Mouse (Mus musculus): ENCODE results near the gene Fbln7. TPM values are rescaled to one million over a fixed set of nuclear protein-coding genes. Genes with fewer than 3 reads are reported as not detected.

Gene Fbln7
- polyA plus RNA-seq, 1 experiment, result 0.28 TPM

DNA sequence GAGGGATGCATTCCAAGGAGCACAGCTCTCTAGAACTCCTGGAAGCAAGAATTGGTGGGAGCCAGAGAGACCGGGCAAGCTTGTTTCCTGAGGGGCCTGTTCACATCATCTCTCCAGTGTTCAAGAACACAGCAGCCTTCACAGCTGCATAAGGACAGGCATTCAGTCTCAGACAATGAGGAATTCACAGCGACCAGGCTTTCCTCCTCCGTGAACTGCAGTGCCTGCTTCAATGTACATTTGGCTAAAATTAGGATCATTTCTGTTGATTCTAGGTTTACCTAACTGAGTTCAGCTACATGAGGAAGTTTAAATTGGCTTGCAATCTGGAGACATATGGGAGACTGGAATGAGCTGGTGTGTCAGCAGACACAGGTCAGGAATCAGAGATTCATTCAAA, 53.7 kb downstream of the Fbln7 start:
- H3K36me3 ChIP-seq (ENCODE audit: control insufficient read depth, insufficient read depth, low read length), result no peaks in the 10 kb centered on the region
- no peak overlapping the region for H3K27ac ChIP-seq (ENCODE audit: insufficient read depth, low read length)

DNA sequence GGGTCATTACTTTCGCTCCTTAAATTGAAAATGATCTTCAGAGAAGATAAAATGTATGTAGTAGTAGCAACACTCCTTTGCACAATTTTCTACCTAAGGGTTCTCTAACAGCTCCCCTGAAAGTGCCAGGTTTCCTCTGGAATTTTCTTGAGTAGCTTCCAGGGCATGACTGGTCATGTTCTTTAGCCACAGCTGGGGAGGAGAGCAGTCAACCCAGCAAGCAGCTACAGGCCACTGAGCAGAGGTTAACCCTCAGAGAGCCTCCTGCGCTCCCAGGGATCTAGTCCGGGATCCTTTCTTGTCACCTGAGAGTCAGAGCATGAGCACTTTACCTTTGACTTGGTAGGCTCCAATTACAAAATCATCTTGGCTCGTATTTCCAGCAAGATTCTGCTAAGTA, 62.0 kb downstream of the Fbln7 start:
- H3K4me1 ChIP-seq (ENCODE audit: control insufficient read depth, insufficient read depth, insufficient read length), result no peaks in the 10 kb centered on the region
- H3K36me3 ChIP-seq (ENCODE audit: control insufficient read depth, insufficient read depth, low read length), result peaks cover 7% of the 10 kb centered on the region
- 93% methylated on average over 4 of the region's 4 CpGs for WGBS
- no peak overlapping the region for H3K27ac ChIP-seq (ENCODE audit: insufficient read depth, low read length)
- DNase-seq (ENCODE audit: low read depth in 1 of 2, low spot score in 2 of 2), result no peak
- H3K4me3 ChIP-seq (ENCODE audit: extremely low read depth, insufficient read depth, insufficient read length), result no peak overlapping the region
- no peak for TF ChIP-seq CTCF (IDR thresholded peaks at IDR 0.05; ENCODE audit: extremely low read depth, insufficient read depth, insufficient read length, insufficient replicate concordance)
- TF ChIP-seq POLR2A (IDR thresholded peaks at IDR 0.05; ENCODE audit: low read depth, low read length), result no peak
- no peaks in the 10 kb centered on the region for H3K27me3 ChIP-seq (ENCODE audit: control insufficient read depth, insufficient read depth, low read length)

More for the DNA sequence above, 53.7 kb downstream of the Fbln7 start:
- H3K4me1 ChIP-seq (ENCODE audit: control insufficient read depth, insufficient read depth, insufficient read length), result no peaks in the 10 kb centered on the region
- DNase-seq (ENCODE audit: low read depth in 1 of 2, low spot score in 2 of 2), result no peak
- TF ChIP-seq CTCF (IDR thresholded peaks at IDR 0.05; ENCODE audit: extremely low read depth, insufficient read depth, insufficient read length, insufficient replicate concordance) (no peak), POLR2A (IDR thresholded peaks at IDR 0.05; ENCODE audit: low read depth, low read length) (no peak)
- H3K4me3 ChIP-seq (ENCODE audit: extremely low read depth, insufficient read depth, insufficient read length), result no peak overlapping the region
- H3K27me3 ChIP-seq (ENCODE audit: control insufficient read depth, insufficient read depth, low read length), result no peaks in the 10 kb centered on the region
- 85% methylated on average over 3 of the region's 3 CpGs for WGBS

DNA sequence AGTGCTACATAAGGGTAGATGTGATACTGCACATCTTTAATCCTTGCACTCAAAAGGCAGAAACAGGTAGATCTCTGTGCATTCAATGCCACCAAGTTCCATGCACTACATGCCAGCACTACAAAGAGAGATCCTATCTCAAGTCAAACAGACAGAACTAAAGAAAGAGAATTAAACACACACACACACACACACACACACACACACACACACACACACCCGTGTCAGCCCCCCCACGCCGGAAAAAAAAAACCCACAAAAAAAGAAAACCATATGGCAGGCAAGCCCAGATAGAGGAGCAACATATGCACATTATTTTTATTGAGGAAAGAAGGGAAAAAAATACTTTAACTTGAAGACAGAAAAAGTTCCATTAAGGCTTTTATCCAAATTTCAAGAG, 65.7 kb downstream of the Fbln7 start:
- Histone ChIP-seq H3K27me3 (ENCODE audit: control insufficient read depth, insufficient read depth, low read length) (no peaks in the 10 kb centered on the region), H3K4me1 (ENCODE audit: control insufficient read depth, insufficient read depth, insufficient read length) (no peaks in the 10 kb centered on the region), H3K27ac (ENCODE audit: insufficient read depth, low read length) (no peak overlapping the region), H3K4me3 (ENCODE audit: extremely low read depth, insufficient read depth, insufficient read length) (no peak overlapping the region), H3K36me3 (ENCODE audit: control insufficient read depth, insufficient read depth, low read length) (peaks cover 15% of the 10 kb centered on the region)
- TF ChIP-seq CTCF (IDR thresholded peaks at IDR 0.05; ENCODE audit: extremely low read depth, insufficient read depth, insufficient read length, insufficient replicate concordance), result no peak
- TF ChIP-seq POLR2A (IDR thresholded peaks at IDR 0.05; ENCODE audit: low read depth, low read length), result no peak
- no peak for DNase-seq (ENCODE audit: low read depth in 1 of 2, low spot score in 2 of 2)
- WGBS, result 85% methylated on average over 3 of the region's 3 CpGs

DNA sequence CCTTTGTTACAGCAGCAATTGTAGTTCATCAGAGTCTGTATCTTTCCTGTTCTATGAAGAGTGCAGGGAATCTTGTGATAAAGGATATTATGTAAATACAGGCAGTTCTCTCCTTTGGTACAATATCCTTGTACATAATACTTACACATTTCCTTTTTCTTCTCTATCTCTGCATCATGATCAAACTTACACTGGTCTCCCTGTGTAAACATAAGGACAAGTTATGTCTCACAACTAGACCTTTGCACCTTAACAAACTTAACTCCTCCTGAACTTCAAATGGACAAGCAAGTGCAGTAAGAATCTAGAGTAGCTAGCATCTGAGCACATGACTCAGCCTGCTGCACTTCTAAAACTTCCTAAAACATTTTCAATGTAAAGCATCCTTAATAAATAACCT, 67.9 kb downstream of the Fbln7 start:
- Histone ChIP-seq H3K4me1 (ENCODE audit: control insufficient read depth, insufficient read depth, insufficient read length) (no peaks in the 10 kb centered on the region), H3K4me3 (ENCODE audit: extremely low read depth, insufficient read depth, insufficient read length) (no peak overlapping the region), H3K27me3 (ENCODE audit: control insufficient read depth, insufficient read depth, low read length) (no peaks in the 10 kb centered on the region), H3K27ac (ENCODE audit: insufficient read depth, low read length) (no peak overlapping the region), H3K36me3 (ENCODE audit: control insufficient read depth, insufficient read depth, low read length) (peaks cover 18% of the 10 kb centered on the region)
- no peak for TF ChIP-seq CTCF (IDR thresholded peaks at IDR 0.05; ENCODE audit: extremely low read depth, insufficient read depth, insufficient read length, insufficient replicate concordance)
- TF ChIP-seq POLR2A (IDR thresholded peaks at IDR 0.05; ENCODE audit: low read depth, low read length), result no peak
- no peak for DNase-seq (ENCODE audit: low read depth in 1 of 2, low spot score in 2 of 2)

GRCm38 (mm10) chr2:128936256-128936655, 73.5 kb downstream of the Fbln7 start:
- WGBS, result 80% methylated on average over 3 of the region's 3 CpGs
- Histone ChIP-seq H3K4me3 (ENCODE audit: extremely low read depth, insufficient read depth, insufficient read length) (no peak overlapping the region), H3K4me1 (ENCODE audit: control insufficient read depth, insufficient read depth, insufficient read length) (no peaks in the 10 kb centered on the region), H3K27me3 (ENCODE audit: control insufficient read depth, insufficient read depth, low read length) (no peaks in the 10 kb centered on the region), H3K36me3 (ENCODE audit: control insufficient read depth, insufficient read depth, low read length) (peaks cover 13% of the 10 kb centered on the region), H3K27ac (ENCODE audit: insufficient read depth, low read length) (no peak overlapping the region)
- no peak for DNase-seq (ENCODE audit: low read depth in 1 of 2, low spot score in 2 of 2)
- TF ChIP-seq POLR2A (IDR thresholded peaks at IDR 0.05; ENCODE audit: low read depth, low read length), result no peak
- TF ChIP-seq CTCF (IDR thresholded peaks at IDR 0.05; ENCODE audit: extremely low read depth, insufficient read depth, insufficient read length, insufficient replicate concordance), result no peak

- TF ChIP-seq POLR2A (IDR thresholded peaks at IDR 0.05; ENCODE audit: low read depth, low read length) (peak; percentile 71; the same call in 1 of the 2 replicates), CTCF (IDR thresholded peaks at IDR 0.05; ENCODE audit: extremely low read depth, insufficient read depth, insufficient read length, insufficient replicate concordance) (no peak)
- peak within 1 kb of the TSS; percentile 72 for H3K4me3 ChIP-seq (ENCODE audit: extremely low read depth, insufficient read depth, insufficient read length)
- peak within 1 kb of the TSS; percentile 84 for H3K27ac ChIP-seq (ENCODE audit: insufficient read depth, low read length)
- under 1% methylated on average over 64 of the region's 65 CpGs for WGBS
- H3K27me3 ChIP-seq (ENCODE audit: control insufficient read depth, insufficient read depth, low read length), result no peaks in the 10 kb centered on the region
- DNase-seq (ENCODE audit: low read depth in 1 of 2, low spot score in 2 of 2), result peak; percentile 90 to 97
- 0 out of 2 replicates have a peak, but pooled peaks cover 4% of the 10 kb centered on the region for H3K36me3 ChIP-seq (ENCODE audit: control insufficient read depth, insufficient read depth, low read length)
- H3K4me1 ChIP-seq (ENCODE audit: control insufficient read depth, insufficient read depth, insufficient read length), result no peaks in the 10 kb centered on the region; the same call in 1 of the 2 replicates
Observed at GRCm38 (mm10) chr2:128943538-128944528, 81.1 kb downstream of the Fbln7 start, which contains the start of gene Zc3h8. Gene Zc3h8, minus strand, starts transcription at chr2:128944077.

Other genes starting within 250 kb of the Fbln7 start
- gene Anapc1, start 175.6 kb upstream of the Fbln7 start, polyA plus RNA-seq (2012; rRNA removed), result 33.2 and 36.3 TPM in 2 replicates
- 6.9 and 9.2 TPM in 2 replicates for gene Mertk, start 164.0 kb upstream of the Fbln7 start, polyA plus RNA-seq (2012; rRNA removed)
- gene Tmem87b, start 44.9 kb upstream of the Fbln7 start, polyA plus RNA-seq (2012; rRNA removed), result 5.6 and 5.9 TPM in 2 replicates
- 0.63 and 1.0 TPM in 2 replicates for gene Zc3h8, start 81.1 kb downstream of the Fbln7 start, polyA plus RNA-seq (2012; rRNA removed)
- gene Zc3h6, start 104.4 kb downstream of the Fbln7 start, polyA plus RNA-seq (2012; rRNA removed), result 1.4 TPM in 2 replicates
- gene Gm10762, start 104.7 kb downstream of the Fbln7 start, polyA plus RNA-seq (2012; rRNA removed), result 2.7 and 3.1 TPM in 2 replicates
- 0.01 TPM in 1 of 2 replicates, not detected in the other for gene Vinac1, start 185.2 kb downstream of the Fbln7 start, polyA plus RNA-seq (2012; rRNA removed)
- gene Ttl, start 203.0 kb downstream of the Fbln7 start, polyA plus RNA-seq (2012; rRNA removed), result 2.1 and 2.2 TPM in 2 replicates
- 22.2 and 23.9 TPM in 2 replicates for gene Polr1b, start 238.0 kb downstream of the Fbln7 start, polyA plus RNA-seq (2012; rRNA removed)

Data from spleen, adult 2 months (tissue).